Mouse (Mus musculus) inflammation-experienced regulatory T-cells (primary cell): ENCODE data around the gene Ankra2. TPM values are rescaled to one million over a fixed set of nuclear protein-coding genes. Genes with fewer than 3 reads are reported as not detected.

Experiments used
- polyA plus RNA-seq, 2 experiments: library from polyadenylated mRNA; unstranded; fragments of 100-300 nt; shearing (Covaris generic); gene quantifications; one replicate each; pipeline ENCODE4 v1.2.1; 2017

The Ankra2 gene
- 10 to 100 TPM; 44.1 to 49.5 TPM for polyA plus RNA-seq

DNA sequence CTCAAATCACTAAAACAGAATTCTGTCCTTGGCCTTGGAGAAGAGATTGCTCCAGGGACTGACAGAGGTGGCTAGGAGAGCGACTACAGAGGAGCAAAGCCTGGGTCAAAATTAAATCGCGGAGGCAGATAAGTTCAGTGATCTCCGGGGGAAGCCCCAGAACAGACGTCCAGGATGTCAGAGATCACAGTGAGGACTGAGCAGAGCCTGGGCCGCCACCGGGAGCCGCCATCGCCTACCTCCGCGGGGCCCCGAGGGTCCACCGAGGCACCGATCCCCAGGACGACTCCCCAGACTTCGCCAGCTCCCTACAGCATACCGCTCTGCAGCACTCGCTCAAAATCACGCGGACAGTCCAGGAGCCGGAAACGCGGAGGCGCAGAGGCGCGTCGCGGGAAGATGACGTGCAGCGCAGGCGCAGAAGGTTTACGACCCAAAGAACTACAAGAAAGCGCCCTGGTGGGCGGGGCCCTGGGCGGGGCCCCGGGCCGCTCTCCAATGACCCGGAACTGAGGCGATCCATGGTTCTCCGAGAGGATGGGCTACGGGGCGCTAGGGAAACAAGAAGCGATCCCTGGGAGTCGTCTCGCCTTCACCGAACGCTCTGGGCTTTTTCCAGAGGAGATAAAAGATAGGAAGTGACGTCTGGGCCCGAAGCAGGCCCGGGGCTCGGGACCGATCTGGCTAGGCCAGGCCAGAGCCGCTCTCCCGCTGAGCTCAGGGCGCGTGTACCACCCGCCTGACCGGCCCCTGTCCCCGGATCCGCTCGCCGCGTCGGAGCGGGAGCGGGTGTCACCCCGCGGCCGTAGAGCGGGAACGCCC lies at the start of gene Ankra2, which contains the start of gene Utp15:
Gene Ankra2 (plus strand): TSS at position 439 of the 822 bp plus-strand sequence.
Gene Utp15 (minus strand): TSS at position 406 of the 822 bp plus-strand sequence.

DNA sequence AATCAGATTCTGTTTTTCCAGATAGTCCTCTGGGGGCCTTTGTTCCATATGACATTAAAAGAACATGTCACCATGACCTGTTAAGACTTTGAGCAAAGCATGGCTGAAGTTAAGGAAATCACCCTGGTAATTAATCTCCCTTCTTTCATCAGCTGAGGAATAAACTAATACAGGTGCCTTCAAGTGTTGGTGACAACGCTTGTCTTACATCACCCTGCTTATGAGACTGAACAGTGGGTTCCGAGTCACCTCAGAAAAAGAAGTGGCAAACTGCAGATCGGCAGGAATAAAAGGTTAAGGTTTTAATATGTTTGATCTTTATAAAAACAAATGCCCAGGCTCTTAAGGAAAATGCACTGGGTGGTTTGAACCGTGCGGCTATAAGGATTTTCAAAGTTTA lies 16.8 kb downstream of the Ankra2 start, which contains the start of gene Gm21976:
Gene Gm21976 (plus strand): TSS at position 202 of the 400 bp plus-strand sequence.

DNA sequence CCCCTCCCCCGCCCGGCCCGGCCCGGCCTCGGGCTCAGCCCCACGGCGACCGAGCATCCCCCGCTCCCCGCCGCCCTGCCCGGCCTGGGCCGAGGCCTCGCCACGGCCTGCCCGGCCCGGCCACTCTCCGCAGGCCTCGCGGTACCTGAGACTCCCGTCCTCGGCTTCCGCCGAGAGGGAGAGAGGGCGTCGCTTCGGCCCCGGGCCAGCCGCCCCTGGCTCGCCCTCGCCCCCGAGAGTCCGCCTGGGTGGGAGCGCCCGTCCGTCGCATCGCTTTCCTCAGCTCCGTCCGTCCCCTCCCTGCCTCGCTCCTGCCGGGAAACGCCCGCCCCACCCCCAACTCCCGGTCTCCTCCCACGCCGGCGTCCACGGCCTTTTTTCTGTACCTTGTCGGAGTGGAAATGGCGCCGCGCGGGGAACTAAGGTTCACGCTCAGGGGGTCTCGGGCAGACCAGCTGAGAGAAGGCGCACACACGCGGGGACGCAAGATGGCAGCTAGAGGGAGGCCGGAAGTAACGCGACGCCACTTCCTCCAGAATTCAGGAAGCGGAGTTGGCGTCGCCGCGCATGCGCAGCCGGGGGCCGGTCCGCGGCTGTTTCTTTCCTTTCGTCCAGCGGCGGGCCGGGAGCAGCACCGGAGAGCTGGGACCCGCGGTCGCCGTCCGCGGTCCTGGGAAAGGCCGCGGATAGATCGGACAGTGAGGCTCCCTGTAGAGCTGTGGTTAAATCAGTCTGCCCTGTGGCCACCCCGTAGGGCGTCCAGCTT lies 53.8 kb downstream of the Ankra2 start, which contains the start of gene Btf3:
Gene Btf3 (minus strand): TSS at position 527 of the 766 bp plus-strand sequence.

Other genes starting within 250 kb of the Ankra2 start
- gene Arhgef28, start 56.6 kb upstream of the Ankra2 start, polyA plus RNA-seq = under 1 TPM; 0.28 to 0.76 TPM
- gene Utp15, start within 50 bp of the Ankra2 start, polyA plus RNA-seq = 10 to 100 TPM; 33.0 to 42.4 TPM
- not detected for gene Gm21976, start 16.8 kb downstream of the Ankra2 start, polyA plus RNA-seq
- 100 to 1,000 TPM; 553 to 559 TPM for gene Btf3, start 53.9 kb downstream of the Ankra2 start, polyA plus RNA-seq
- gene Foxd1, start 91.2 kb downstream of the Ankra2 start, polyA plus RNA-seq = under 1 TPM; 0.08 to 0.31 TPM
- gene Gm10320, start 228.9 kb downstream of the Ankra2 start, polyA plus RNA-seq = 1 to 10 TPM in 1 of 2 experiments, under 1 TPM in 1; 0.55 to 1.2 TPM